Mouse (Mus musculus): ENCODE results near the gene Coro7.
"Not testable (repeated sequence)": the region's sequence is repeated elsewhere in the genome, so short reads cannot be mapped to it uniquely, and the experiment has no call there.

The Coro7 gene

DNA sequence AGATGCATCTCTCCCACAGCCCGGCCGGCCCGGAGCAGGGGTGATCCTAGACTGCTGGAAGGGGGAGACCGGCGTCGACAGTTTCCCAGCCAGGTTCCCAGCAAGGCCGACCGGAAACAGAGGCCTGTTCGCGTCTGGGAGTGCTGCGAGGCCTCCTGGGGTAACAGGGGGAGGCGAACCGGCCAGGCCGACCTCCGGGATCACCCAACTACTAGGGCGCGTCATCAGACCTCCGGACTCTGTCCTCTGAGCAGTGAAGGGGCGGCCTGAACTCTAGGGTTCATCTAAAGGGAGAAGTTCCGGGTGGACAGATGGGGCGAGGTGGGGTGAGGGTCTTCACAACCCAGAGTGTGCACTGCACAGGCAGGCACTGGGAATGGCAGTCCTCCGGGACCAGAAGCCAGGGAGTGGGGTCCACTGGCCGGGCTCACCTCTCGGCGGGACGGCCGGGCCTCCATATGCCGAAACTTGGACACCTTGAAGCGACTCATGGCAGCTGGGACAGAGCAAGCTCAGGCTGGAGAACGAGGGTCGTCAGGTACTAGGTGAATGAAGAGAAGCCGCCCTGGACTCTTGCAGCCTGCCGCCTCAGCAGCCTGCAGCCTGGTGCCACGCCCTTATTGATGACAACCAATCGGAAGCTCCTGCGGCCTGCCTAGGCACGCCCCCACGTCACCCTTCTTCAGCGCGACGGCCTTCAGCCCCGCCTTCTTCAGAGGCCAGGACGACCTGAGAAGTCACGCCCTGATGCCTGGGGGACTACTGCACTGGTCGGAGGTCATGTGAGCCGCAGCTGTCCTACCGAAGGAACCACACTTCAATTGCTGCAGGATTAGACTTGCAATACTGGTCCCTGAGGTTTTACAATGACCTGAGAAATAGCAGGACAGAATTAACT is at the start of gene Coro7:
Gene Coro7, minus strand, starts transcription at position 657 of the 898 bp plus-strand sequence.
- DNase-seq (ENCODE audit: extremely low spot score, low spot score), result peak; percentile 89

DNA sequence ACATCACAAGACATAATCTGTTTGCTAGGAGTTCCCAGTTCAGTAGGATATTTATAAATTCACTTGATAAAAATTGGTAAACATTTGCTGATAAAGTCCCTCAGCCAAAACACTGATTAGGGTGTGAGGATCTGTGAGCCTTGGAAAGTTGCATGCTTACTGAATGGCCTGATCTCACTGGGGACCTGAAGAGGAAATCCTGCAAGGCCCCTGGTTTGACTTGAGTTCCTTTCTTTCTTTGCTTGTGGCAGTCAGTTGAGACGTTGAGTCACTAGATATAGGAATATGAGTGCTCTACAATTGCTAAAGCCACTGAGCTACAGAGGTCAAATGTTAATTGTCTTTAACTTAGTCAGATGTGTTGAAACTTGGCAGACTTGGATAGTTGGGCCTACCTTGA is 48.4 kb upstream of the Coro7 start:
- no peak for DNase-seq (ENCODE audit: extremely low spot score, low spot score)

DNA sequence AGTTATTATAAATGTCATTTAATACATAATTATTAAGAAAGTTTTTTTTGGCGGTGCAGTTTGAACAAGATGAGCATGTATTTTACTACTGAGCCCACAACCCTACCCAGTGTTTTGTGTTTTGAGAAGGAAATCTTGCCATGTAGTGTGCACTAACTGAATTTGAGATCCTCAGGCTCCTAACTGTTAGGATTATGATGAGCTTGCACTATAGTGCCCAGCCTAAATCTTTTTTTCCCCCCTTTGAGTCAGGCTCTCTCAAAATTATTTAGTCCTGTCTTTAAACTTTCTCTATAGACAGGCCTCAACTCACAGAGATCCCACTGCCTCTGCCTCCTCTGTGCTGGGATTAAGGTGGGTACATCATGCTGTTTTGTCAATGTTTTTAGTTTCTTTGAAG is 47.9 kb upstream of the Coro7 start:
- no peak for DNase-seq (ENCODE audit: extremely low spot score, low spot score)

DNA sequence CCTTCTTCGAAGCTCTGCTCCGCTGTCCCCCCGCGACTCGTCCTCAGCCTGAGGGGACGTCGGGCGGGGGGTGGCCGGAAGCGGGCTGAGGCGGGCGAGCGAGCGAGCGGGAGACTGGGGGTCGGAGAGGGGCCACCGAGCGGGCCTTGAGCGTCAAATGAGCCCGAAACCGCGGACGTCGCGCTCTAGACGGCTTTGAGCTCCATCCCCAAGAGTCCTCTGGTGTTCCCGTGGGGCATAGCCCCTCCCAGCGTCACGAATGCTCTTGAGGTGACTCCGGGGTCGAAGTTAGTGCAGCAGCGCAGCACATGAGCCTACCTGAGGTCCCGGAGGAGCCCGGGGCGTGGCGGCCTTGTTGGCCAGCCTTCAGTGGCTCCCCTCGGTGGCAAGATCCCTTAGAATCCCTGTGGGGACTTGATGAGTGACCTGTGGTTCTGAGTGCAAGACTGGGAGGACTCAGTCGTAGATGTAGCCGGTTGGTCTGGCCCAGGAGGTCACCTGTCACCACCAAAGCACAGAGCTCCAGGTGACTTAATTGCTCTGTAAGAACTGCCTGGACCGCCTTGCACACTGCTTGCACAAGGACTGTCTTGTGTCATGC is 47.1 kb upstream of the Coro7 start:
- no peak for DNase-seq (ENCODE audit: extremely low spot score, low spot score)

DNA sequence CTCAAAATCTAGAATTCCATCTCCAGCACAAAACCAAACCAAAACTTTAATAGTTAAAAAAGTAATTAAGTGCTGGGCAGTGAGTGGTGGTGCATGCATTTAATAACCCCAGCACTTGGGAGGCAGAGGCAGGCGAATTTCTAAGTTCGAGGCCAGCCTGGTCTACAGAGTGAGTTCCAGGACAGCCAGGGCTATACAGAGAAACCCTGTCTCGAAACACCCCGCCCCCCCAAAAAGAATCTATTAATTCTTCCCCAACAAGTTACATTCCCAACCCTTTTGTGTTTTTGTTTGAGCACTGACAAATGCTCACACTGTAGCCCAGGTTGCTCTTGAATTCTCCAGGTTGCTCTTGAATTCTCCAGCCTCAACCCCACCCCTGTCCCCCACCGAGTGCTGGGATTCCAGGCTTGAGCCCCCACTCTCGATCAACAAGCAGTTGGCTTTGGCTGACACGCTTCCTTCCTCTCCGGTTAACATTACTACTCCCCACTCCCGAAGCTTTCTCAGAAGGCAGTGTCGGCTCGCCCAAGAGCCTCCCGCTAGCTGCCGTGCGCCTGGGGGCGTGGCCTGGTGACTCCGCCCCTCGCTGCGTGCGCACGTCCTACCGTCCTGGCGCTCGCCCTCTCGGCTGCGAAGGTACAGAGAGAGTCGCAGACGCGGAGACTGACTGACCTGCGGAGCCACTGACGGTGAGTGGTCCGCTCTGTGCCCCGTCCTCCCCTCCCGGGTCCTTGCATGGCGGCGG is 46.4 kb upstream of the Coro7 start, which contains the start of gene Hmox2:
Gene Hmox2, plus strand, starts transcription at position 582 of the 748 bp plus-strand sequence.
- peak; percentile 94 for DNase-seq (ENCODE audit: extremely low spot score, low spot score)

DNA sequence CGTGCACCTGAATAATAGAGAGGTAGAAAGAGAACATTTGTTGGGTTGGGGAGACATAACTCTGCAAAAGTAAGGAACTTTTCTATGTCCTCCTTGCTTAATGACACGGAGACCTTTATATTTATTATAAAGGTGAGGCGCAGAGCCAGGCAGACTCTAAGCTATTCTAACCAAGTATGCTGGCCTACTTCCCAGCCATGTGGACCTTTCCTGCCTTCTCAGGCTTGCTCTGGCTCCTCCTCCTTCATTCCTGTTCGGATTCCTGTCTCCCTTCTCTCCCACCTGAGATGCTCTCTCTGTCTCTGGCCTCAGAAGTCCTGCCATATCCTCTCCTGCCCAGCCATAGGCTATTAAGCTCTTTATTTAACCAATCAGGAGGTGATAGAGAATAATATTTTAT is 45.7 kb upstream of the Coro7 start:
- no peak for DNase-seq (ENCODE audit: extremely low spot score, low spot score)

DNA sequence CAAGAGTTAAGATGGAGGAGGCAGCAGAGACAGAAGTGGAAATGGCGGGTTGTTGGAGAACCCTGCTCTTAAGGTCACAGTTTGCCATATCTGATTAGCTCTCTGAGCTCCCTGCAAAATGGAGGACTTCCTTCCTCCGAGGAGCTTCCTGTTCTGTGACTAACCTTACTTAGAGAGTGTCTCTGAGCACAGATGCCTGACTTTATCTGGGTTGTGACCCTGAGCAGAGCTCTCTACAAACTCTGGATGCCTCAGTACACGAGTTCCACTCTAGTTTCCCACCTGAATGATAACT is 43.3 kb upstream of the Coro7 start:
- DNase-seq (ENCODE audit: extremely low spot score, low spot score), result no peak

DNA sequence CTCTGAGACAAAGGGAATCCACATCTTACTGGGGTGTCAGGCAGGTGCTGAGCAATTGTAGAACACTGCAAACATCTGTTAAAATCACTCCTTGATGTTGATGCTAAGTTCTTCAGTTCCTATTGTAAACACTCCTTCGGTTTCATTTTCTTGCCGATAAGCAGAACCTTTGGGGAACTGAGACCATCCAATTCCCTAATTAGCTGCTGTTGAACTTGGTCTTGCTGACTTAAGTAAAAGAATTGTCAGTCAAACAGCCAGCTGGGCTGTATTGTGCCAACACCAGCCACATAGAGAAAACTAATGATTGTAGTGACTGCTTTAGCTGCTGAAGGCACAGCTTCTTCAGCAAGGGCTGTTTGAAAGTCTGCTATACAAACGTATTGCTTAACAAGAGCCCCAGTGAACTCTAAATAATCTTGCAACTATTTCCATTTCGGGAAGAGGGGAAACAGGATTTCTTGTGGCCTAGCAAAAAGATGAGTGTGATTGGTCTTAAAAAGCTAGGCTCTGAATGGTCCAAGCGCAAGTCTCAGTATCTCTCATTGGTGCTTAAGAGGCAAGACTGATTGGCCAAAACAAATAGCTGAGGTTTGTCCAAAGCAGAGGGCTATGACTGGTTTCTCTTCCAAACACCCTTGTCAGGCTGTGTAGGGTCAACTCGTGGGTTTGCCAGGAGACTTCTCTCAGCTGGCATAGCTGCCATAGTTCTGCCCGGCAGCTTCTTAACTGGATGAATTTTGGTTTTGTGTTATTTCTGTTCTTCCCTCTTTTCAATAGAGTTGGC is 42.7 kb upstream of the Coro7 start:
- no peak for DNase-seq (ENCODE audit: extremely low spot score, low spot score)

DNA sequence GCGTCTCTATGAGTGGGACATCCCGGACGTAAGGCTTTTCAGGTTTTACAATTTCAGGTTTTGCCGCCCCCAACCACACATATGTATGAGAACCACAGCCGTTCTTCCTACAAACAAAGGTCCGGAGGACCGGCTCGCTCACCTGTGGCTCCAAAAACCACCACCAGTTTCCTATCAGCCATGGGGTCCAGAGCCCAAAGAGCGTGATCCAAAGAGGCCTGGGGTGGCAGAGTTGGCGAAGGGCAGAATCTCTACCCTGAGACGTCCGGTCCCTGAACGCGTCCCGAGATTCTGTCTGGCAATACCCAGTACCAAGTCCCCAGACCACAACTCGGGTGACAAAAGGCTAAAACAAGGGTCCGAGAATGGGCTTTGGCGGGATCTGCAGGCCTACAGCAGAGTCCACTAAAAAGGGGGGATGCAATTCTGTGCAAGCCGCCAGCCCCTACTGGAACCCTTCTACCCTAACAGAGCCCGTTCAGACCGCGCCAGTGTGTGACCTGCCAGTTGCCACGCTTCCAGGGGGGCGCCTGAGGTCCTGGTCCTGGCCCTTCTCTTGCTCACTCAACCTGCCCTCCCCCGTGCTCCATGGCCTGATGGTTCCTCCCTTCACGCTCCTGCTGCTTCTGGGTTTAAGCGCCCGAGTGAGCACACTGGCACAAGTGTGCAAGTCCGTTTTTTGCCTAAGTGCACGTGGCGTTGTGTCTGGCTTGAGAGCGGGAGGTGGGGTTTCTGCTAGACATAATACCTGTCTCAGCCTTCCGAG is 39.4 kb upstream of the Coro7 start, which contains the start of gene Nmral1:
Gene Nmral1, minus strand, starts transcription at position 604 of the 766 bp plus-strand sequence.
- peak; percentile 87 for DNase-seq (ENCODE audit: extremely low spot score, low spot score)

DNA sequence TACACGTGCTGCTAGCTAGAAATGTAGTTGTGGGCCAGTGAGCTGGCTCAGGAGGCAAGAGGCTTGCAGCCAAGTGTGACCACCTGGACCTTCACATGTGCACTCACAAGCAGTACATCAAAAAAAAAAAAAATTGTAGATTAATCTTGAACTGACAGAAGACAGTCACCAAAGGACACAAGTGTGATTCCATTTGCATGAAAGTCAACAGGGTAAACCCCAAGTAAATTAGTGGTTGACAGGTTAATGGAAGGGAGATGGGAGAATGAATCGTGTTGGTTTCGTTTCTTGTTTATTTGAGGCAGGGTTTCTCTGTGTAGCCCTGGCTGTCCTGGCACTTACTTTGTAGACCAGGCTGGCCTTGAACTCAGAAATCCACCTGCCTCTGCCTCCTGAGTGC is 38.3 kb upstream of the Coro7 start:
- DNase-seq (ENCODE audit: extremely low spot score, low spot score), result no peak

DNA sequence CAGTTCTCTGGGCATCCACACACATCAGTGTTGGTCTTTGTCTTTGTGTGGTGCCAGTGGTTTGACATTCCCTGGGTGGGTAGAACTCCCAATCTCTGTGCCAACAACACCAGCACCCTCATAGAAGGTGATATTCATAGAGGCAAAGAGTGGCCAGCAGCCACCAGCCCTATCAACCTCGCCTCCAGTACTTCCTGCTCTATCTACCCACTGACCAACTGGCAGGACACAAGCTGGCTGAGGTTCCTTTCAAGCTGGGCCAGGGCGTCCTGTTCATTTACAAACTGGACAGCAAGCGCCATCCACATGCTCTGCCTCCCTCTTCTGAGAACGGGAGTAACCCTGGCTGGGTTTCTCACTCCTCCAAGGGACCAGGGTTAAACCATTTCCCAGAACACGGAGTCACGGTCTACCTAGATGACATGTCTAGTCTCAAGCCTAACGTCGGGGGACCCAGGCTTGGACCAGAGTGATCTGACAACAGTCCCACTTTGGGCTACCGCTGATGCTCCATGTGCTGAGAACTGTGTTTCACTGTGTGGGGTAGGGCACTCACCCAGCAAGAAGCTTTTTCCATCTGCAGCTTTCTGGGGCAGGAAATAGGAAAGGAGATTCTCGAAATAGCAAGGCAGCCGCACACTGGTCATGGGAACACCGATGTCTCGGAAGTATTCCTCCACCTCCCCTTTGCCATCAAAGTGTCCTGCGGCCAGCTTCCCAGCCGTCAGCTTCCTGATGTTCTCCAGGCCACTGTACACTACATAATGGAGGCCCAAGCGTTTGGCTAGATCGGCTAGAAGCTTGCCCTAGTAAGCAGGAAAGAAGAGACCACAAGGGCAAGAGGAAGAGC is 34.5 kb upstream of the Coro7 start:
- DNase-seq (ENCODE audit: extremely low spot score, low spot score), result no peak

DNA sequence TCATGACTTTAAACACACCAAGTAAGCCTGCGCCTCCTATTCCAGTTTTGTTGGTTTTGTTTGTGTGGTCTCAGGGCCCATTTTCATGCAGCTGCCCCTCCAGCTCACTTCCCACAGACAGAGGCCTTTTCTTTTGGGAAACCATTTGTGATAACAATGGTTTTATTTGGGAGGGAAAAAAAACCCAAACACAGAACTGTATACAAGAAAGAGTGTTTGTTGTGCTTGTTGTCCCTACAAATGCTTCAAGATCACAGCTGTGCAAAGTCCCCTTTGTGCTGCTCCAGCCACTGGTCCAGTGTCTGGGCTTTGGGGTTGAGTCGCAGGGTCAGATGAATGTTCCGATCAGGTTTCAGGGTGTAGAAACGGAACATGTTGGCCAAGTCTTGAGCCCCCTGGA is 31.6 kb upstream of the Coro7 start:
- DNase-seq (ENCODE audit: extremely low spot score, low spot score), result no peak

DNA sequence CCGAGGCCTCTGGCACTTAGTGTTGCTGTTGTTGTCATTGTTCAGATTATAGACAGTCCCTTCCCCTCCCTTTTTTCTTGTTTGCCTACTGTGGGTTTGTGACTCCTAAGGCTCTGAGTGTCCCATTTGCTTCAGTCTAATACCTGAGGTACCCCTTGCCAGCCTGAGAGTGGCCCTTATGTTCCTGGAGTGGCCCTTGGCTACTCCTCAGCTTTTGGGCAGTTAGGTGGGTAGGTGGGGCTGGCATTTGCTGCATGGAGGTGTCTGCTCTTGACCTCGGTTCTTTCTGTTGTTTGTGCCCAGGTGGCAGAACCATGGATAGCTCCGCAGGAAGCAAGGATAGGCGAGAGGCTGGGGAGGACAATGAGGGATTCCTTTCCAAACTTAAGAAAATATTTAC is 26.0 kb upstream of the Coro7 start:
- DNase-seq (ENCODE audit: extremely low spot score, low spot score), result no peak

DNA sequence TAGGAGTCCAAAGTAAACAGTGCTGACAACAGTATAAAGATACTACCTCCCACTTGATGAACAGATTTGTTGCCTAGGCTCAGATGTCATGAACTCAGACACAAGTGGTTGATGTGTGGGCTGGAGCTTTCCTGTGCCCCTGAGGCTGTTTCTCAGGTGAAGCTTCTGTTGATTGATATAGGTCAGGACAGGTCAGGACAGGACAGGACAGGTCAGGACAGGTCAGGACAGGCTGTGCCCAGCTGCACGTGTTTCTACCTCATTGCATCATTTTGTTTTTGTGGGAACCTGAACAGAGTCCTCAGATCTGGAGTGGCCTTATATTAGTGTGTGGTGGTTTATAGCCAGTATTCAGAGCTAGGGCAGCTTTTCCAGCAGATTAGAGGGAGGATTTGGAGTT is 23.1 kb upstream of the Coro7 start:
- no peak for DNase-seq (ENCODE audit: extremely low spot score, low spot score)

DNA sequence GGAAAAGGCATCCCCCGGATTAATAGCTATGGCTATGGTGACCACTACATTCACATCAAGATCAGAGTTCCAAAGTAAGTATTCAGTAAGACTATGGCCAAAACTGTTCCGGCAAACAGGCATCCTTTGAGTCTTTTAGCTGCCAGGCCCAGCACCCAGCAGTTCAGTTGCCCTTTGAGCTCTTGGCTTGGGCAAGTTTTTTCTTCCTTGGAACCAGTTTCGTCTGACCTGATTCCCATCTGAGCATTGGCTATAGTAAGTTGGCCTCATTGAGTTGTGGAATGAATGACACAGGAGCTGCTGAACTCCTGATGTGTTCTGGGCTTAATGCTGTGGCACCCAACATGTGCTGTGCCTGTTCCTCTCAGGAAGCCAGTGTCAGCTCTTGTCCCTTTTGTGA is 21.6 kb upstream of the Coro7 start:
- no peak for DNase-seq (ENCODE audit: extremely low spot score, low spot score)

DNA sequence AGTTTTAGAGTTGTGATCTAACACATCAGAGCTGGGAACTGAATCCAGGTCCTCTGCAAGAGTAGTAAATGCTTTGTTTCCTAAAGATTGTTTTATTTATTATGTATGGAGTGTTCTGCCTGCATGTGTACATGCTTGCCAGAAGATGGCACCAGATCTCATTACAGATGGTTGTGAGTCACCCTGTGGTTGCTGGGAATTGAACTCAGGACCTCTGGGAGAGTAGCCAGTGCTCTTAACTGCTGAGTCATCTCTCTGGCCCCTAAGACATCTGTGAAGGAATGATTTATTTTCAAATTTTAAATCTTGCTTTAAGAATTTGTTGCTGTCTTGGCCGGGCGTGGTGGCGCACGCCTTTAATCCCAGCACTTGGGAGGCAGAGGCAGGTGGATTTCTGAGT is 9.8 kb upstream of the Coro7 start:
- not testable (repeated sequence) for DNase-seq (ENCODE audit: extremely low spot score, low spot score)

DNA sequence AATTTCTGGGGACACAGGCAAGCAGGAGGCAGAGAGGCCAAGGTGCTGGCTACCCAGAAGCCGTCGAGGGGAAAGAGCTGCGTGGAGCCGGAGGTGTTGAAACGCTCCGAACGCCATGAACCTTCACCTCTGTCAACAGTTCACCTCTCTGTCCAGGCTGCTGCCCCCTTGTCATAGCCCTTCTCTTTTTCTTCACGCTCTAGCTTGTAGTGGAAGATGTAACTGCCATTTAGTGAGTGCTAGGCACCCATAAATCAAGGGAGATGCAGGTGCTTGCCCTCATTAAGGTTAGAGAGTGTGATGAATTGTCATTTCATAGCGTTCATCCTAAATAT is 4.8 kb upstream of the Coro7 start:
- no peak for DNase-seq (ENCODE audit: extremely low spot score, low spot score)

DNA sequence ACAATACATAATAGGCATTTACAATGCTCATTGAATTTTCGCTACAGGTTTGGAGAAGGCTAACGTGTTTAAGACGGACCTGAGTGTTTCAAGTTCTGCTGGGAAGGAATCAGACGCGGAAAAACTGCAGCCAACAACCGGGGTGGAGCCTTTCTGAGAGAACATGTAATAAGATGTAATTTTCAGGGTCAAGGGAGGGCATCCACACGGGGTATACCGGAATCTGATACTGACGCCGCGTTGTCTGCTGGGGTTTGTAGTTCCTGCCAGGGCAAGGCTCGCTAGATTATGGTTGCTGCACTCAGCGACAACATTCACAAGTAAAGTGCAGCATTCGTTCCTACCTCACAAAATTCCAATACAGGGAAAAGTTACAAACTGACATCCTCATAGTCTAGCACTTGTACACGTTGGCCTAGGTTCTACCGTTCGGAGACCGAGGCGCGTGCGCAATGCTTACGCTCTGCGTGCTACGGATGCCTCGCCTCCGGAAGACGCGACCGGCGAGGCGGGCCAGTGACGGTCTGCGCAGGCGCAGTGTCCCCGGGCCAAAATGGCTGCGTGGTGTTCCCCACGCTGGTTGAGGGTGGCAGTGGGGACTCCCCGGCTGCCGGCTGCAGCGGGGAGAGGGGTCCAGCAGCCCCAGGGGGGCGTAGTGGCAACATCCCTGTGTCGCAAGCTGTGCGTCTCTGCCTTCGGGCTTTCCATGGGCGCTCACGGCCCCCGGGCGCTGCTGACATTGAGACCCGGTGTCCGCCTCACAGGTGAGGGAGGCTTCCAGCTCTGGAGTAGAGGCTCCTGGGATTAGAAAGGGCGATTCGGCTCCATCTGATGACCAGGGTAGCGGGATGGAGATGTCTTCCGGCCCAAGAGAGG is 4.2 kb upstream of the Coro7 start:
- DNase-seq (ENCODE audit: extremely low spot score, low spot score), result peak; percentile 97

DNA sequence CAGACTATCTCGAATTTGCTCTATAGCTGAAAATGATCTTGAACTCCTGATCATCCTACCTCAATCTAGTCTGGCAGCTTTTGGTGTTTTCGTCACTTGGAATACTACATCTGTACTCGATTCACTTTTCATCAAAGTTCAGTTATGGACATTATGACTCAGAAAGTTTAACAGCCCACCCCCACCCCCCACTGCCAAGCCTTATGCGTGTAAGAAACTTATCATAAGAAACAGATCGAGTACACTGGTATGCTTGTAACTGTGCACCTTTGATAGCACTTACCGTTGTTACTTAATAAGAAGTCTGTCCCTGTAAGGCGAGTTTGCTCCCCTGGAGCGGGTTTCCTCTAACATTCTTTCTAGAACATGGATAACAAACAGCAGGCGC is 3.6 kb upstream of the Coro7 start:
- no peak for DNase-seq (ENCODE audit: extremely low spot score, low spot score)

All from neural tube, embryonic 10.5 days (tissue).